Mouse (Mus musculus): Measurements from ENCODE around the gene Rnf10. TPM values are rescaled to one million over a fixed set of nuclear protein-coding genes. Genes with fewer than 3 reads are reported as not detected.
A peak's percentile ranks its signal among the peaks of the same experiment; 100 is the strongest.

Rnf10 gene
- polyA plus RNA-seq, 1 experiment from 2014 or later: 97.2 TPM

DNA sequence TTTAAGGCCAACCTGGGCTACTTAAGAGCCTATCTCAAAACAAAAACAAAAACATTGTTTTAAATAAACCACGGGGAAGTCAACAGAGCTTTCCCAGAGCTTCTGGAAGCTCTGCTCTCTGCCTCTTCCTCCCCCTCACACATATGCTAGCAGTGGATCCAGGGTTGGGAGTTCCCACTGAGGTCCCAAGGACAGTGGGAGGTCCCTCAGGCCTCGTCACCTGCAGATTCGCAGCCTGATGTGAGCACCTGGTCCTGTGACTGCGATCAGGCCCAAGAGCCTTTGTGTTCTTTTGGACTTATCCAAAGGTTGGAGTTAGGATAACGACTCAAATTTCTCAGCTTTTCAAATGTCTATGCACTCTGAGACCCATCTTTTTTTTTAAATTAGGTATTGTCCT lies 64.1 kb downstream of the Rnf10 start:
- H3K36me3 ChIP-seq (ENCODE audit: insufficient read depth): no peaks in the 10 kb centered on the region
- no peak overlapping the region for H3K4me3 ChIP-seq (ENCODE audit: low read depth, low read length)
- H3K4me2 ChIP-seq: no peak overlapping the region
- no peak overlapping the region for H3K27ac ChIP-seq (ENCODE audit: low read depth)
- peaks cover 5% of the 10 kb centered on the region; the same call in 1 of the 2 replicates for H3K4me1 ChIP-seq (ENCODE audit: insufficient read depth)
- WGBS: 49% methylated on average over 5 of the region's 5 CpGs
- no peak for DNase-seq
- H3K27me3 ChIP-seq (ENCODE audit: insufficient read depth, low read length): peaks cover 10% of the 10 kb centered on the region
- no peak overlapping the region for H3K9ac ChIP-seq
- H3K9me3 ChIP-seq (ENCODE audit: low read depth, low read length): no peaks in the 10 kb centered on the region
- ATAC-seq (ENCODE audit: insufficient read depth): no peak
- TF ChIP-seq CTCF (IDR thresholded peaks at IDR 0.05; ENCODE audit: low read depth): no peak

- H3K27me3 ChIP-seq (ENCODE audit: insufficient read depth, low read length): peaks cover 10% of the 10 kb centered on the region
- H3K27ac ChIP-seq (ENCODE audit: low read depth): no peak overlapping the region
- no peak overlapping the region for H3K4me3 ChIP-seq (ENCODE audit: low read depth, low read length)
- peak; percentile 54 for DNase-seq
- peak overlapping the region; percentile 12; the same call in 1 of the 2 replicates for H3K4me2 ChIP-seq
- peaks cover 6% of the 10 kb centered on the region; the same call in 1 of the 2 replicates for H3K4me1 ChIP-seq (ENCODE audit: insufficient read depth)
- no peak overlapping the region for H3K9ac ChIP-seq
- H3K9me3 ChIP-seq (ENCODE audit: low read depth, low read length): no peaks in the 10 kb centered on the region
- no peak for TF ChIP-seq CTCF (IDR thresholded peaks at IDR 0.05; ENCODE audit: low read depth)
- no peak for ATAC-seq (ENCODE audit: insufficient read depth)
- no peaks in the 10 kb centered on the region for H3K36me3 ChIP-seq (ENCODE audit: insufficient read depth)
- 11% methylated on average over 9 of the region's 16 CpGs for WGBS
These were observed 64.8 kb downstream of the Rnf10 start for GRCm38 (mm10) chr5:115207892-115208291.

DNA sequence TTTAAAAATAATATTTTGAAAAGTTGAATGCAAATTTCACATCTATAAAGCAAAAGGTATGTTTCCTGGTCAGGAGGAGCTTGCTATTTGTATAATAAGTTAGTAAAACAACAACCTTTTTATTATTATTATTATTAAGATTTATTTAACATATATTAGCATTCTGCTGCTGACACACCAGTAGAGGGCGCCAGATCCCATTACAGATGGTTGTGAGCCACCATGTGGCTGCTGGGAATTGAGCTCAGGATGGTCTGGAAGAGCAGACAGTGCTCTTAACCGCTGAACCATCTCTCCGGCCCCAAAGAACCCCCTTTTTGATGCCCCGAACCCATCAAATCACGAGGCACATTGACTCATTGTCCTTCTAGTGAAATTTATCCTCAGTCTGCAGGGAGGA lies 65.5 kb downstream of the Rnf10 start:
- WGBS: 55% methylated on average over 5 of the region's 5 CpGs
- H3K4me2 ChIP-seq: no peak overlapping the region
- DNase-seq: no peak
- H3K27ac ChIP-seq (ENCODE audit: low read depth): no peak overlapping the region
- H3K27me3 ChIP-seq (ENCODE audit: insufficient read depth, low read length): peaks cover 10% of the 10 kb centered on the region
- H3K9me3 ChIP-seq (ENCODE audit: low read depth, low read length): no peaks in the 10 kb centered on the region
- H3K4me3 ChIP-seq (ENCODE audit: low read depth, low read length): no peak overlapping the region
- no peaks in the 10 kb centered on the region for H3K36me3 ChIP-seq (ENCODE audit: insufficient read depth)
- no peak for ATAC-seq (ENCODE audit: insufficient read depth)
- no peak overlapping the region for H3K9ac ChIP-seq
- TF ChIP-seq CTCF (IDR thresholded peaks at IDR 0.05; ENCODE audit: low read depth): peak; percentile 44
- H3K4me1 ChIP-seq (ENCODE audit: insufficient read depth): peaks cover 6% of the 10 kb centered on the region; the same call in 1 of the 2 replicates

DNA sequence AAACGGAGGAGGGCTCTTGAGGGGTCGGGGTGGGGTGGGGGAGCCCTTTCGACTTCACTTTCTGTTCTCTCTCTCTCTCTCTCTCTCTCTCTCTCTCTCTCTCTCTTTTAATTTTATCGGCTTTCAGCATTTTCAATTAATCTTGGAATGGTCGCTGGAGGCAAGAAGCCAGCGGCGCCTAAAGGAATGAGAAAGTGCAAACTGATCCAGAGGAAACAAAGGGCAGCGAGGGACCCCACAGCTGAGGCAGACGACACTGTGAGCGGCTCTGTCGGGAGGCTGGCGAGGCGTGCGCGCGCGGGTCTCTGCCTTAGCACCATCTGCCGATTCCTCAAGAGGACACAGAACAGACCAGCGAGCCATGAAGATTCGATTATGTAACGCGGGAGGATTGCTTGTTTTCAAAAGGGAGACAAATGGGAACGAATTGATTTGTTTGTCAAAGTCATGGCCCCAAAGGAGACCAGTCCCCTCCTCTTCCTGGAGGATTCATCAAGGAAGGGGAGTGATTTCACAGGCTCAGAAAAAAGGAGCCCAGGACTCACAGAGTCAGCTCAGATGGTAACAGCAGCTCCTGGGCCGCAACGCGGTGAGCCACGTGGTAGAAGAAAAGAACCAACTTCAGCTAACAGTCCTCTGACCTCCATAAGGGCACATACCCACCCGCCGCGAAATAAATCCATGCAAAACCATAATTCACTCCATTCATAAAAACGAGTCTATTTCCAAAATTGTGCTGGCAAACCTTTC lies 68.0 kb downstream of the Rnf10 start:
- Histone ChIP-seq H3K9me3 (ENCODE audit: low read depth, low read length) (no peaks in the 10 kb centered on the region), H3K4me1 (ENCODE audit: insufficient read depth) (peaks cover 6% of the 10 kb centered on the region; the same call in 1 of the 2 replicates), H3K27me3 (ENCODE audit: insufficient read depth, low read length) (peaks cover 10% of the 10 kb centered on the region), H3K4me3 (ENCODE audit: low read depth, low read length) (peak overlapping the region; percentile 16), H3K36me3 (ENCODE audit: insufficient read depth) (no peaks in the 10 kb centered on the region), H3K27ac (ENCODE audit: low read depth) (peak overlapping the region; percentile 19; the same call in 1 of the 2 replicates), H3K4me2 (peak overlapping the region; percentile 59), H3K9ac (peak overlapping the region; percentile 33; the same call in 1 of the 2 replicates)
- 3% methylated on average over 31 of the region's 31 CpGs for WGBS
- ATAC-seq (ENCODE audit: insufficient read depth) (peak; percentile 68), DNase-seq (peak; percentile 75)
- no peak for TF ChIP-seq CTCF (IDR thresholded peaks at IDR 0.05; ENCODE audit: low read depth)

- H3K9me3 ChIP-seq (ENCODE audit: low read depth, low read length): no peaks in the 10 kb centered on the region
- peak overlapping the region; percentile 19; the same call in 1 of the 2 replicates for H3K27ac ChIP-seq (ENCODE audit: low read depth)
- H3K4me1 ChIP-seq (ENCODE audit: insufficient read depth): peaks cover 6% of the 10 kb centered on the region; the same call in 1 of the 2 replicates
- ATAC-seq (ENCODE audit: insufficient read depth): peak; percentile 68
- no peak for TF ChIP-seq CTCF (IDR thresholded peaks at IDR 0.05; ENCODE audit: low read depth)
- H3K9ac ChIP-seq: peak overlapping the region; percentile 33; the same call in 1 of the 2 replicates
- peak; percentile 73 for DNase-seq
- H3K36me3 ChIP-seq (ENCODE audit: insufficient read depth): no peaks in the 10 kb centered on the region
- peak overlapping the region; percentile 59 for H3K4me2 ChIP-seq
- peaks cover 10% of the 10 kb centered on the region for H3K27me3 ChIP-seq (ENCODE audit: insufficient read depth, low read length)
- 10% methylated on average over 23 of the region's 23 CpGs for WGBS
- H3K4me3 ChIP-seq (ENCODE audit: low read depth, low read length): peak overlapping the region; percentile 16
These were observed 68.8 kb downstream of the Rnf10 start for GRCm38 (mm10) chr5:115203735-115204561.

GRCm38 (mm10) chr5:115194626-115195221 lies 78.0 kb downstream of the Rnf10 start:
- H3K27me3 ChIP-seq (ENCODE audit: insufficient read depth, low read length): peaks cover 53% of the 10 kb centered on the region
- H3K4me2 ChIP-seq: peak overlapping the region; percentile 100
- H3K4me1 ChIP-seq (ENCODE audit: insufficient read depth): no peaks in the 10 kb centered on the region
- H3K27ac ChIP-seq (ENCODE audit: low read depth): no peak overlapping the region
- no peak for DNase-seq
- no peaks in the 10 kb centered on the region for H3K9me3 ChIP-seq (ENCODE audit: low read depth, low read length)
- H3K9ac ChIP-seq: no peak overlapping the region
- H3K4me3 ChIP-seq (ENCODE audit: low read depth, low read length): peak overlapping the region; percentile 60
- WGBS: 4% methylated on average over 12 of the region's 12 CpGs
- TF ChIP-seq CTCF (IDR thresholded peaks at IDR 0.05; ENCODE audit: low read depth): no peak
- H3K36me3 ChIP-seq (ENCODE audit: insufficient read depth): no peaks in the 10 kb centered on the region
- ATAC-seq (ENCODE audit: insufficient read depth): peak; percentile 42; the same call in 1 of the 2 replicates

All from lung, embryonic 14.5 days (tissue).